Mouse (Mus musculus) midbrain, postnatal 0 days (tissue): ENCODE data around the gene Cd200r3. TPM values are rescaled to one million over a fixed set of nuclear protein-coding genes. Genes with fewer than 3 reads are reported as not detected.

Experiments
- ATAC-seq: fragments of 200-750 bp; cut with Nextera tagmentation; 2 replicates; pipeline ENCODE4 v1.8.0; 2017; ENCODE audit warnings: moderate number of reproducible peaks, mild to moderate bottlenecking, moderate TSS enrichment, moderate library complexity; ENCODE audit not compliant: low FRiP score
- DNase-seq: peaks from one replicate; pipeline ENCODE4 v3.0.0-alpha.2; 2015; ENCODE audit warnings: low spot score
- H3K27ac ChIP-seq: fragments of 300-500 bp; sonication (generic); 2 replicates; pipeline ENCODE4 v1.5.1; 2014; ENCODE audit warnings: low read depth, mild to moderate bottlenecking, low read length, mixed read lengths
- H3K27me3 ChIP-seq: fragments of 300-500 bp; sonication (generic); 2 replicates; pipeline ENCODE4 v1.6.1; 2014; ENCODE audit warnings: low read length, control low read depth, mixed read lengths; ENCODE audit not compliant: insufficient read depth
- H3K36me3 ChIP-seq: fragments of 300-500 bp; sonication (generic); 2 replicates; pipeline ENCODE4 v1.6.1; 2014; ENCODE audit warnings: low read length, control low read depth, mixed read lengths; ENCODE audit not compliant: insufficient read depth
- H3K4me1 ChIP-seq: fragments of 300-500 bp; sonication (generic); 2 replicates; pipeline ENCODE4 v1.6.1; 2014; ENCODE audit warnings: mild to moderate bottlenecking, control low read depth, antibody characterized with exemption, low read length, mixed read lengths; ENCODE audit not compliant: insufficient read depth
- H3K4me2 ChIP-seq: fragments of 300-500 bp; sonication (generic); 2 replicates; pipeline ENCODE4 v1.6.1; 2014; ENCODE audit warnings: low read depth, mild to moderate bottlenecking, low read length, mixed read lengths; ENCODE audit not compliant: poor library complexity, severe bottlenecking
- H3K4me3 ChIP-seq: fragments of 300-500 bp; sonication (generic); 2 replicates; pipeline ENCODE4 v1.5.1; 2014; ENCODE audit warnings: low read depth, mild to moderate bottlenecking, low read length, moderate library complexity
- H3K9ac ChIP-seq: fragments of 300-500 bp; sonication (generic); replicated peaks from 2 replicates; pipeline ENCODE4 v1.6.1; 2014; ENCODE audit warnings: mild to moderate bottlenecking, low read length, moderate library complexity, mixed read lengths; ENCODE audit not compliant: poor library complexity, severe bottlenecking
- H3K9me3 ChIP-seq: fragments of 300-500 bp; sonication (generic); 2 replicates; pipeline ENCODE4 v1.6.1; 2016; ENCODE audit warnings: low read length, control low read depth
- CTCF ChIP-seq: IDR thresholded peaks from 2 replicates; pipeline ENCODE4 v1.5.1; 2016; ENCODE audit warnings: antibody characterized with exemption, mild to moderate bottlenecking
- WGBS: fragments of 180-500 bp; shearing (Covaris S2); extraction: QIAGEN DNeasy Blood & Tissue Kit; methylation state at CpG from one replicate; pipeline ENCODE4 v1.1.7; 2014; 5-methylcytosine and 5-hydroxymethylcytosine counted together
- polyA plus RNA-seq: library from polyadenylated mRNA; unstranded; fragments of >200 nt; fragmentation: Nextera tagmentation; extraction: Ambion mirVana; gene quantifications from 2 replicates; pipeline ENCODE4 v1.2.1, GENCODE M21; 2015
- total RNA-seq: library from RNA; depleted of rRNA; stranded (reverse); fragments of >200 nt; gene quantifications from 2 replicates; pipeline ENCODE4 v1.2.3, GENCODE M21; 2014

Gene Cd200r3
- total and polyA plus RNA-seq, 2 experiments from 2014 or later = not detected

DNA sequence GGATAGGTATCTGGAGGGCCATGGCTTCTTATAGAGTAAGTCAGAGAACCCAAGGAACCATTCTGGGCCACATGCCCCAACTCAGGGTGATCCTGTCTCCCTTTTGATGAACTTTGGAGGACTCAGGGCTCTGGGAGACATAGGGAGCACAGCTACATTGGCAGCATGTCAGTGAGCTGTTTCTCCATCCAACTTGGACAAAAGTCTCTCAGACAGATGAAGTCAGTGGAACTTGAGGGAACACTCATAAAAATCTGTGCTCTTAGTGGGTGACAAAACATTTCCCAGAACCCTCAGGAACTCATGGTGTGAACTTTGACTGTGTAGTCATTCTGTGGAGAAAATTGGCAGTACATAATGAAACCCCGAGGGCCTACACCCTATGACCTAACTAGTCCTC is 53.2 kb downstream of the Cd200r3 start:
- no peaks in the 10 kb centered on the region for H3K9me3 ChIP-seq
- no peak overlapping the region for H3K27ac ChIP-seq
- ATAC-seq (no peak), DNase-seq (no peak)
- H3K9ac ChIP-seq = no peak overlapping the region
- H3K27me3 ChIP-seq = no peaks in the 10 kb centered on the region
- no peak overlapping the region for H3K4me2 ChIP-seq
- WGBS = 93% methylated on average over 1 of the region's 1 CpGs
- no peaks in the 10 kb centered on the region for H3K4me1 ChIP-seq
- no peaks in the 10 kb centered on the region for H3K36me3 ChIP-seq
- no peak overlapping the region for H3K4me3 ChIP-seq
- TF ChIP-seq CTCF = no peak

DNA sequence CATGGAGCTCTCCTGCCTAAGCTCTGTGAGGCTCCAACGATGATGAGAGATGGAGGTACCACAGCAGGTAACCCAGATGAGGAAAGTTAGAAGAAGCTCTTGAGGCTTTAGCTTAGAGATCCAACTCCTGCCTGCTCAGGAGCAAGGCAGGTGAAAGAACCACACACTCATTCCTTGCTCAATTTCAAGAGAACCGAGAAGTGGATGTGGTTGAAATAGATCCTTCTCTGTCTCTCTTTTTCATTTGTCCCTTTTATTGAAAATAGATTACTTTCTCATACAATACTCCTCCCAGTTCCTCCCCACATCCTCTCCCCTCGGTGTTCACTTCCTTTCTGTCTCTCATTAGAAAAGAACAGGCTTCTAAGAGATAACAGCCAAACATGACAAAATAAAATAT is 56.1 kb downstream of the Cd200r3 start:
- no peaks in the 10 kb centered on the region for H3K4me1 ChIP-seq
- 81% methylated on average over 3 of the region's 3 CpGs for WGBS
- no peak for TF ChIP-seq CTCF
- no peaks in the 10 kb centered on the region for H3K9me3 ChIP-seq
- no peak overlapping the region for H3K9ac ChIP-seq
- no peak overlapping the region for H3K4me2 ChIP-seq
- no peak for DNase-seq
- no peak for ATAC-seq
- no peak overlapping the region for H3K4me3 ChIP-seq
- no peaks in the 10 kb centered on the region for H3K36me3 ChIP-seq
- H3K27ac ChIP-seq = no peak overlapping the region
- H3K27me3 ChIP-seq = no peaks in the 10 kb centered on the region

DNA sequence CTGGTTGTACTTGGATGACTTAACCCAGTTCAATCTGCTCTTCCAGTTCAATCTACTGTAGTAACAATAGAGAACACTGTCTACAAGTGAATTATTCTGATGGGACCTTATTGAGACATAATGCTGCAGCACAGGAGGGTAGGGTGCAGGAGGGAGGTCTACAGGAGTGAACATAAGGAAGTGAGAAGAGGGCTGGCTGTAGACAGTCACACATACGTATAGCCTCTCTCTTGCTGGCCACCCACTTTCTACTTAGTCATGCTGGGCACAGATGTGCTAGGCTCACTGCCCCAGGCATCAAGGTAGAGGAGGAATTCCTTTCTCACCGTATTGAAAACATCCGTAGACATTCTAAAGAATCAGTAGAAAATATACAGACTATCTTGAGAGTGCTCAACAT is 61.0 kb downstream of the Cd200r3 start:
- ATAC-seq (no peak), DNase-seq (no peak)
- 70% methylated on average over 3 of the region's 3 CpGs for WGBS
- no peaks in the 10 kb centered on the region for H3K4me1 ChIP-seq
- H3K27ac ChIP-seq = no peak overlapping the region
- TF ChIP-seq CTCF = no peak
- H3K9me3 ChIP-seq = no peaks in the 10 kb centered on the region
- H3K4me3 ChIP-seq = no peak overlapping the region
- H3K36me3 ChIP-seq = no peaks in the 10 kb centered on the region
- no peaks in the 10 kb centered on the region for H3K27me3 ChIP-seq
- H3K9ac ChIP-seq = no peak overlapping the region
- H3K4me2 ChIP-seq = no peak overlapping the region

DNA sequence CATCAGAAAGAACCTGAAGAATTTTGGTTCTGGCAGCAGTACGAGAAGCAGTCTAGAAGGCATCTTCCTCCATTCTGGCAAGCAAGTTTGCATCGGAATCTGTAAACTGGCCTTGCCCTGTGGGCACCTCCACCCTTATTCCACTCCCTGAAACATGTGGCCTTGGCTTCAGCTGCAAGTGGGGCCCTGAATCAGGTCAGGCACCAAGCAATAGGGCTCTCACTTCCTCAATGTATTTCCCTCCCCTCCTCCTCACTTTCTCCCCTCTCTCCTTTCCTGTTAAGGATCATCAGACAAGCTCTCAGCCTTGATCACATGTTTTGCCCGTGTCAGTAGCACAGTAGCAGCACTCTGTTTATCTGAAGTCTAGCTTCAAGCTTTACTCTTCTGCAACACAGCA is 61.8 kb downstream of the Cd200r3 start:
- DNase-seq = no peak
- Histone ChIP-seq H3K9ac (no peak overlapping the region), H3K27ac (no peak overlapping the region), H3K4me3 (no peak overlapping the region), H3K9me3 (no peaks in the 10 kb centered on the region), H3K4me2 (no peak overlapping the region), H3K27me3 (no peaks in the 10 kb centered on the region), H3K36me3 (no peaks in the 10 kb centered on the region), H3K4me1 (no peaks in the 10 kb centered on the region)
- no peak for TF ChIP-seq CTCF
- WGBS = 65% methylated on average over 3 of the region's 3 CpGs
- no peak for ATAC-seq

DNA sequence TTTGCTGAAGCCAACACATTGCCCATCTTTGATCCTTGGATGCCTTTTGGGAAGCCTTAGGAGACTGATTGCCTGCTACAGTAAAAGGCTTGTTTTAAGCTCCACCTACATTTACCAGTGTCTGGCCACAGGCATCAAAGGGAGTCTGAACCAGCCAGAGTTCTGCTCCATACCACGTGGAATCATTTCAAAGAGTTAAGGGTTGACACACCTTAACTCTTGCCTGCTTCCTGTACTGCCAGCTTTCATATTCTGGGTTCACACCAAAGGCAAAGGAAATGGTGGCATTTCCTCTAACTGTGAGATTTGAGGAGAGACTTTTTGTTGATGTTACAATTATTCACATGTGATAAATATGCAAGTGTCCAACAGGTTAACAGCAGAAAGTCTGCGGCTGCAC is 63.5 kb downstream of the Cd200r3 start:
- no peaks in the 10 kb centered on the region for H3K27me3 ChIP-seq
- no peaks in the 10 kb centered on the region for H3K36me3 ChIP-seq
- H3K27ac ChIP-seq = no peak overlapping the region
- H3K4me3 ChIP-seq = no peak overlapping the region
- no peaks in the 10 kb centered on the region for H3K9me3 ChIP-seq
- no peak overlapping the region for H3K9ac ChIP-seq
- no peak for TF ChIP-seq CTCF
- DNase-seq (no peak), ATAC-seq (no peak)
- H3K4me1 ChIP-seq = no peaks in the 10 kb centered on the region
- no peak overlapping the region for H3K4me2 ChIP-seq
- 73% methylated on average over 2 of the region's 2 CpGs for WGBS

DNA sequence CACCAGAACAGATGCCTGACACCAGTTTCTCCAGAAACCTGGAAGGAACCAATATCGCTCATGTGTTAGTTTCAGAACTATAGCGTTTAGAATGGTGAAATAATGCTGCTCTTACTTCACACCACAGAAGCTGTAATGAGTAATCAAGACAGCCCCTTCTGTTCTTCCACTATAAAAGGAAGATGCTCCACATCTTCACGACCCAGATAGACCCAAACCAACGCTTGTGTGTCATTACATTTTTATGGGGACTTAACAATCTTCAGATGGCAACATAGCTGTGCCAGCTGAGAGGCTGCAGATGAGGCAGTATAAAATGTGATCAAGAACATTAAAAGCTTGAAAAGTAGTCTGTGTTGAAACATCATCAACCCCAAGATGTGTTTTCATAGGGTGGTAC is 64.3 kb downstream of the Cd200r3 start:
- no peak overlapping the region for H3K4me2 ChIP-seq
- DNase-seq (no peak), ATAC-seq (no peak)
- no peak overlapping the region for H3K4me3 ChIP-seq
- TF ChIP-seq CTCF = no peak
- no peaks in the 10 kb centered on the region for H3K36me3 ChIP-seq
- H3K9me3 ChIP-seq = no peaks in the 10 kb centered on the region
- whole genome bisulfite sequencing = 89% methylated on average over 4 of the region's 4 CpGs
- no peaks in the 10 kb centered on the region for H3K27me3 ChIP-seq
- no peaks in the 10 kb centered on the region for H3K4me1 ChIP-seq
- H3K27ac ChIP-seq = no peak overlapping the region
- H3K9ac ChIP-seq = no peak overlapping the region

DNA sequence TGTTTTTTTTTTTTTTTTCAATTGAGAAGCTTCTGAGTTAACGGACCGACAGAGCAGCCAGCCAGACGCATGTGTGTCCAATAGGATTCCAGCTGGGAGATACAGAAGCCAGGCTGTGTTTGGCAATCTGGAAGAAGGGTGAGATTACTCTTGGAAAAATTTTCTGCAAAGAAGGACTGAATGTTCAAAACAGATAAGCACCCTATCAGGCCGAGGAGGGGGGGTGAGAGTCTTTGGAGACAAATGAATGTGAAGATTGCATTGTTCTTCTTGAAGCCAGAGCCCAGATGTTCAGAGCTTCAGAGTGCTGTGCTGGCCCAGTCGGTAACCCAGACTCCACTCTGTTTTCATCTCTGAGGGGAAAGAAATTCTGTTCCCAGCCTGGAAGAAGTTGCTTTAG is 66.2 kb downstream of the Cd200r3 start:
- 41% methylated on average over 5 of the region's 5 CpGs for WGBS
- Histone ChIP-seq H3K9me3 (no peaks in the 10 kb centered on the region), H3K27me3 (no peaks in the 10 kb centered on the region), H3K4me1 (no peaks in the 10 kb centered on the region), H3K4me3 (no peak overlapping the region), H3K36me3 (no peaks in the 10 kb centered on the region), H3K4me2 (no peak overlapping the region), H3K27ac (no peak overlapping the region), H3K9ac (no peak overlapping the region)
- no peak for TF ChIP-seq CTCF
- DNase-seq (no peak), ATAC-seq (no peak)
